Mouse (Mus musculus) CD4-positive, CD25-positive, alpha-beta regulatory T cell, adult 9 weeks (primary cell): ENCODE results near the gene Lkaaear1. TPM values are rescaled to one million over a fixed set of nuclear protein-coding genes. Genes with fewer than 3 reads are reported as not detected.

Experiments used
- polyA plus RNA-seq: library from polyadenylated mRNA; unstranded; fragments of 100-300 nt; shearing (Covaris generic); gene quantifications from one replicate; pipeline ENCODE4 v1.2.1, GENCODE M21; 2017

The Lkaaear1 gene
- not detected for polyA plus RNA-seq

DNA sequence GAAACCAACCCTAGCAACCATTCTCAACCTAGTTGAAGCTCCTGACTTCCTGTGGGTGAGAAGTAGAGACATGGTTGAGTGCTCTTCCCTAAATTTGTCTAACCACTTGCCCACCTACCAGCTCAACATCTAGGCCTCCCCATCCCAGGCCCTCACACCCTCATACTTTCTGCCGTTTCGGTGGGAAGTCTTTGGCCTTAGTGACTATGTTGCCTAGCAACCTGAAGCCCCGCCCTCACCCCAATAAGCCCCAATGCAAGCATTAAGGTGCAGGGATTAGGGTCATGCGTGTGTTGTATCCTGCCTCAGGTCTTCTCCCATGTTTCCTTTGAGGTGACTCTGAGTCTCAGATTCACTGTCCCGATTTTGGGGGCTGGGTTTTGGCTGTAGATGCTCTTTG is at the start of gene Lkaaear1:
TSS of gene Lkaaear1 (minus strand) at position 202 of the 400 bp plus-strand sequence.

DNA sequence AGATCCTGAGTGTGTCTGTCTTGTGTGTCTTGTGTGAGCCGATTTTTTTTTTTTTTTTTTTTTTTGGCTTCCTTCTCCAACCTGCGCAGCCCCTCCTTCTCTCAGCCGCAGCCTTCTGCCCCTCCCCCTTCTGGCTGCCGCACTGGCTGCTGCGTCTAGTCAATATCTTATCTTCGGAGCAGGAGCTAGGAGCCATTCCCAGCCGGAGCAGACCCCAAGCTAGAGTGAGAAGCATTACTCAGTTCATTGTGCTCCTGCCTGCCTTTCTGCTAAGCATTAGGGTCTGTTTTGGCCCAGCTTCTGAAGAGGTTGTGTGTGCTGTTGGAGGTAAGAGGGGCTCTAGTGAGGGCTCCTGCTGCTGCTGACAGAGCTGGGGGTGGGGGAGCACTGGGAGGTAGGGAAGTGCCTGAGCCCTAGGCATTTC is 16.7 kb upstream of the Lkaaear1 start, which contains the start of gene Oprl1:
TSS of gene Oprl1 (plus strand) at position 114 of the 424 bp plus-strand sequence.

DNA sequence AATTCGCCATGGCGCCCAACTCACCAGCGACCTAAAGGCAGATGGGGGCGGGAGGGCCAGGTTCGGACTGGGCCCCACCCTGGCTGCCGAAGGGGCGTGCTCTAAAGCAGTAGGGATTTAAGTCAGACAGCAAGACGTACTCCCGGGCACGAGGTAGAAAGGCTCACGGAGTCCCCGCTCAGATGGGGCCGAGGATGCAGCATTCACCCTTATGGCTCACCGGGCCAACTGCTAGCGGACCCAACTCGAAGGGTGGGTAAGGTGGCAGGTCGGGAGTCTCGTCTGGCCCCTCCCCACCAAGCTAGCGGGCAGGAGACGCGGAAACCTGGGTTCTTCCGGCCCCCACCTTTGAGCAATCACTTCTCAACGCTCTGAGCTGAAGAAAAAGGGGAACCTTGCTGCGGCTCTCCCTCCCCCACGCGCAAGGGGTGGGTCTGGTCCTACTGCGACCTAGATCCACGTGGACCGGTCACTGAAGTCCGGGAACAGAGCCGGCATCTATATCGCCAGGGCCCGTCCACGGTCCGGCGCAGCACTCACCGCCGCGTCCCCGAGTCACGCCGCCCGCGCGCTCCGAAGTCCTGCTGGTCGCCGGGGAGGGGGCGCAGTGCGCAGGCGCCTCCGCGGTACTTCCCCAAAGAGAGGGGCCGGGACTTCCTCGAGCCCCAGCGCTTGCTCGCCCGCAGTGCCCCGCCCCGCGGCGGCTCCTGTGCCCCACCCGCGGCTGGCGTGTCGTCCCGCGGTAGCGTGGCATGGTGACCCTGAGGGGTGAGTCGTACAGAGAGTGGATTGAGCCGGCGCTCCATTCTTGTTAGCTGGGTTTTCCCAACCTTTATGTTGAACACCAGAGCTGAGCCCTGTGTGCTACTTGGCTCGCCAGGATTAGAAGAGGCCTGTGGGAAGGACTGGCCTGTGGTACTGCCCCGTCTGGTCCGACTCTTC is 4.6 kb downstream of the Lkaaear1 start, which contains the start of gene Rgs19:
TSS of gene Rgs19 (minus strand) at position 639 of the 942 bp plus-strand sequence.

DNA sequence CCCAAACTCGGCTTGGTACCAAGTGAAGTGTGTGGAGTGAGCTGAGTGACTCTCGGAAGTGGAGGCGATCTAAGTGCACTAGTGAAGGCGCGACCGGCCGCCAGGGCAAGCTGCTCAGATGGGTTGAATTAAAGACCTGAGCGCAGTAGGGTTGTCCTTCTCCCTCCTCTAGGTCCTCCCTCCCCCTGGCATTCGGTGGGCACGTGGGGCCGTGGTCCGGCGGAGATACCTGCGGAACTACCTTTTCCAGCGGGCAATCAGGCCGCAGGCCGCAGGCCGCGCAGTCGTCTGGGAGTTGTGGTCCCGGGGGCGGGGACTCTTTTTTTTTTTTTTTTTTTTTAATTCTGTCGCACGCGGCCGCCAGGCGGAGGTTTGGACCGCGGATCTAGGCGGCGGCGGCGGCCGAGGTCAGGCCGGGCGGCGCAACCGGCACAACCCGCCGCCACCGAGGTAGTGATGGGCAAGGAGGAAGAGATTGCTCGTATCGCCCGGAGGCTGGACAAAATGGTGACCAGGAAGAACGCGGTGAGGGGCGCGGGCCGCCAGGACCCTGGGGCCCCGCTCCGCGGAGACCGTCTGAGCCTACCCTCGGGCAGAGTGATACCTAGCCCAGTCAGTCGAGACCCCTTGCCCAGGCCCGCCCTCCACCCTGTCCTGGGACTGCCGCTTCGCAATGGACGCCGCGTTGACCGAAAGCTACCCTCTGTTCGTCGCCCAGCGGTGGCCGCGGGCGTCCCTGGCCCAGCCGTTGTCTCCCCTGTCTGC is 18.1 kb downstream of the Lkaaear1 start, which contains the start of gene Tcea2:
TSS of gene Tcea2 (plus strand) at position 360 of the 765 bp plus-strand sequence.

DNA sequence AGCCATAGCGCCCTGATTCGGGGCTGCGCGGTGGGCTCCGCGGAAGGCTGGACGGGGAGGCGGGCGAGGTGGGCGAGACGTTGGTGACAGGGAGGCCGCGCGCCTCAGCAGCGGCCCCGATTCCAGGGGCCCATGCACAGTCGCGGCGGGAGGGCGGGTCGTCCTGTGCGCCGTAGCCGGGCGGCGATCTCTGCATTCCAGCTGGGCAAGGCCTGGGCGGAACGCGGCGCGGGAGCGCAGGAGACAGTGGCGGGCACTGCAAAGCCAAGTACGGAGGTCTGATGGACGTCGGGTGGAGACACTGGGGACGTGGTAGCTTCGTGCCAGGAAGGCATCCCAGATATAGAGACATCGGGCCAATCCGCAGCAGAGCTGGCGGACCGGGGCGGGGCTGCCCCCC is 26.9 kb downstream of the Lkaaear1 start, which contains the start of gene Sox18:
TSS of gene Sox18 (minus strand) at position 315 of the 400 bp plus-strand sequence.

DNA sequence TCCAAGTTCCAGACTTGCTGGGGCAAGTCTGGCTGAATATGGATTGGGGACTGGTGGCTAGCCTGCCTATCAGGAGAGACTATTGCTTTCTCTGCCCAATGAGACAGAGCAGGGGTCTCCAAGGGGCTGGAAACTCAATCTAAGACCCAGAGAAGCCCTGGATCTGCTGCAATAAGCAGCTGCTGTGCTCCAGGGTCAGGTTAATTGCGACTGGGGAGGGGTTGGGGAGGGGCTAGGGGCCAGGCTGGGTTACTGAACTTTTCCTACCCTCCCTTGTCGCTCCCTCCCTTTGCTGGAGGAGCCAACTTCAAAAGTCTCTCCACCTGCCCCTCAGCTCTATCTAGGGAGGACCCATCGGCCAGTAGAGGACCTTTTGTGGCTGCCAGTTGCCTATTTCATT is 41.5 kb downstream of the Lkaaear1 start, which contains the start of gene Gm29797:
TSS of gene Gm29797 (plus strand) at position 301 of the 400 bp plus-strand sequence.

Other genes starting within 250 kb of the Lkaaear1 start
- 1.5 TPM for gene Zbtb46, start 239.0 kb downstream of the Lkaaear1 start, polyA plus RNA-seq
- gene Abhd16b, start 205.2 kb downstream of the Lkaaear1 start, polyA plus RNA-seq: not detected
- 105 TPM for gene Tpd52l2, start 201.3 kb downstream of the Lkaaear1 start, polyA plus RNA-seq
- 85.7 TPM for gene Dnajc5, start 178.0 kb downstream of the Lkaaear1 start, polyA plus RNA-seq
- gene Uckl1, start 113.5 kb downstream of the Lkaaear1 start, polyA plus RNA-seq: 197 TPM
- gene Prpf6, start 106.6 kb downstream of the Lkaaear1 start, polyA plus RNA-seq: 102 TPM
- gene Zfp512b, start 105.6 kb downstream of the Lkaaear1 start, polyA plus RNA-seq: 18.5 TPM
- gene Samd10, start 99.2 kb downstream of the Lkaaear1 start, polyA plus RNA-seq: 6.1 TPM
- not detected for gene Gm29797, start 41.4 kb downstream of the Lkaaear1 start, polyA plus RNA-seq
- gene Sox18, start 26.8 kb downstream of the Lkaaear1 start, polyA plus RNA-seq: not detected
- gene Tcea2, start 18.1 kb downstream of the Lkaaear1 start, polyA plus RNA-seq: 16.3 TPM
- gene Rgs19, start 4.5 kb downstream of the Lkaaear1 start, polyA plus RNA-seq: 239 TPM
- 0.27 TPM for gene Oprl1, start 16.6 kb upstream of the Lkaaear1 start, polyA plus RNA-seq
- gene Myt1, start 64.9 kb upstream of the Lkaaear1 start, polyA plus RNA-seq: not detected
- 85.1 TPM for gene Pcmtd2, start 139.4 kb upstream of the Lkaaear1 start, polyA plus RNA-seq
- 32.1 TPM for gene Polr3k, start 165.9 kb upstream of the Lkaaear1 start, polyA plus RNA-seq